Mouse (Mus musculus): Measurements from ENCODE around the gene Aamp. TPM values are rescaled to one million over a fixed set of nuclear protein-coding genes. Genes with fewer than 3 reads are reported as not detected.

The Aamp gene
- total and polyA plus RNA-seq, 2 experiments: 112 to 156 TPM

DNA sequence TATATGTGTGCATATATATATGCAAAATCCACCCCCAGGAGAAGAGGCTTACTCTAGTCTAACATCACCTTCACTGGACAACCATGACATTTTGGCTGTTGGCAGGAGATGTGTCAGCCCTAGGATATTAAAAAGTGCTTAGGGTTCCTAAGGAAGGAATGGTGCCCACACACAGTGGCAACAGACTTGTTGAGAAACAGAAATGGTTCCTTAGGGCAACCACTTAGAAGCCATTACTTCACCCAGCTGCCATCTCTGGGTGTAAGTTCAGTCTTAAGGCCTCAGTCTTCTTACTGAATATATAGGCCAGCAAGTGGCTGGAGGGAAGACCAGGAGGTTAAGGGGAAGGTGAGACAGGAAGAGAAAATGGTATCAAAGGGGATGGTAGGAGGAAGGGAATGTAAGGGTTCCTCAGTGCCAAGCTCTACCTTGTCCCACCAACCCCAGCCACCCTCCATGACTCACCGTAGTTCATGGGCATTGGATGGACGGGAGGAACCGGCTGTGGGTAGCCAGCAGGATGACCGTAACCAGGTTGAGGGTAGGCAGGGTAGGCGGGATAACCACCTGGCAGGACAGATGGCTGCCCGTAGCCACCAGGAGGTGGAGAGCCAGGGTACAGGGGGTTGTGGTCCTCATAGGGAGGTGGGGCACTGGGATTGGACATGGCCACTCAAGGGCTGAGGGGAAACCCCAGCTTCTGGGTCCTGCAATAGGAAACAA, 10.4 kb upstream of the Aamp start:
- Histone ChIP-seq H3K27ac (replicated peaks; ENCODE audit: insufficient read depth, low read depth, low read length) (peak overlapping the region; percentile 79), H3K36me3 (ENCODE audit: control insufficient read depth, insufficient read depth, low read length) (peaks cover 13% of the 10 kb centered on the region; the same call in 1 of the 2 replicates), H3K27me3 (ENCODE audit: control insufficient read depth, insufficient read depth, low read length) (no peaks in the 10 kb centered on the region), H3K4me1 (ENCODE audit: control insufficient read depth, insufficient read depth, low read length) (peaks cover 17% of the 10 kb centered on the region), H3K79me2 (ENCODE audit: control insufficient read depth, insufficient read depth, low read length) (peaks cover 28% of the 10 kb centered on the region; the same call in 1 of the 2 replicates), H3K4me3 (ENCODE audit: insufficient read depth, low read depth, low read length) (no peak overlapping the region), H3K9ac (ENCODE audit: low read depth, low read length) (no peak overlapping the region)
- WGBS: 78% methylated on average over 6 of the region's 6 CpGs
- TF ChIP-seq CTCF (IDR thresholded peaks at IDR 0.05; ENCODE audit: low read depth, low read length) (no peak), POLR2A (IDR thresholded peaks at IDR 0.05; ENCODE audit: extremely low read depth, insufficient read depth, low read length) (no peak)
- DNase-seq (ENCODE audit: extremely low read depth, low read depth, low spot score): no peak

DNA sequence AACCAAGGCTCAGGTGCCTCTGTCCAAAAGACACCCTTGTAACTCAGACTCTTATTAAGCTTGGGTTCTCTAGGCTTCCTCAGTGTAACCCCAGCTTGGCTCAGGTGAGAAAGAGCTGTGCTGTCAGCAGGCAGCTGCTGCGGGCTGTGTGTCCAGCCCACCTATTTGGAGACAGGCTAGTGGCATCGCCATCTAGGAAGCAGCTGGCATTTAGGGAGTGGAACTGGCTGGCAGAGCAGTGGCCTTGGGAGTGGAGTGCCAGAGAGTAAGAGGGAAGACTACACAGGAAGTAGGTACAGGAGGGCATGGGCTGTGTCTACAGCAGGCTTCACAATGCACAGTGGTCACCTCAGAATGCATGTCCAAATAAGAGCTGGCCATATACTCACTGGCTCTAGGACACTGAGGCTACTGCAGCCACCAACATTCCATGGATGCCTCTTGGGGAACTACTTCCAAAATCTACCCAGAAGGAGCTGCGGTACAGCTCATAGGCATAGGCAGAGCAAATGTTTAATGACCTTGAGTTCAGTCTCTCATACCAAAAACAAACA, 9.6 kb upstream of the Aamp start:
- H3K4me1 ChIP-seq (ENCODE audit: control insufficient read depth, insufficient read depth, low read length): peaks cover 17% of the 10 kb centered on the region
- WGBS: 85% methylated on average over 3 of the region's 3 CpGs
- H3K36me3 ChIP-seq (ENCODE audit: control insufficient read depth, insufficient read depth, low read length): peaks cover 13% of the 10 kb centered on the region; the same call in 1 of the 2 replicates
- TF ChIP-seq POLR2A (IDR thresholded peaks at IDR 0.05; ENCODE audit: extremely low read depth, insufficient read depth, low read length) (no peak), CTCF (IDR thresholded peaks at IDR 0.05; ENCODE audit: low read depth, low read length) (no peak)
- H3K4me3 ChIP-seq (ENCODE audit: insufficient read depth, low read depth, low read length): no peak overlapping the region
- no peak overlapping the region for H3K9ac ChIP-seq (ENCODE audit: low read depth, low read length)
- no peak for DNase-seq (ENCODE audit: extremely low read depth, low read depth, low spot score)
- H3K27ac ChIP-seq (replicated peaks; ENCODE audit: insufficient read depth, low read depth, low read length): no peak overlapping the region
- no peaks in the 10 kb centered on the region for H3K27me3 ChIP-seq (ENCODE audit: control insufficient read depth, insufficient read depth, low read length)
- H3K79me2 ChIP-seq (ENCODE audit: control insufficient read depth, insufficient read depth, low read length): peaks cover 23% of the 10 kb centered on the region; the same call in 1 of the 2 replicates

DNA sequence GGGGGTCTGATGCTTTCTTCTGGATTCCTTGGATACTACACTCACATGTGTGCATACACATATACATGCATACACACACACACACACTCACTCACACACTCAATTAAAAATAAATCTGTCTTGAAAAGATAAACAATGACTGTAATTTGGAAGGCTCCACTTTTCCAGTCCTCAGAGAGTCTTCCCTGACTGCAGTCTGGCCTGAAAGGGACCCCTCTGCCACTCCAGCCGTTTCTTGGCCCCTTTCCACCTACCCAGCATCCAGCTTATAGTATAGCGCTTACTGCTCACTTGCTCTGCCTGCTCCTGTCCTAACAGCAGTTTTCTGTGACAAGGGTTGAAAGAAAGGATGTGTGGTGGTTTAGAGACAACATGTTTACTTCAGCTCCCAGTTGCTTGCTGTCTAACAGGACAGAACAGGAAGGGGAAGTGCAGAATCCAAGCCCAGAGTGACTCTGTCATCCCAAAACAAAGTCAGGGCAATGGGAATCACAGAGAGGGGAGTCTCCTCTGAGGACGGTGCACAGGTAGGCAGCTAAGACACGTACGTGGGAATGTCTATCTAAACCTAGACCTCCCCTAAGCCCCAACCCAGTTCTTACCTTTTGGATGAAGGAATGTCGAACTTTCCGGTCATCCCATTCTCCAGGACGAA, 8.9 kb upstream of the Aamp start:
- Histone ChIP-seq H3K36me3 (ENCODE audit: control insufficient read depth, insufficient read depth, low read length) (peaks cover 14% of the 10 kb centered on the region; the same call in 1 of the 2 replicates), H3K27me3 (ENCODE audit: control insufficient read depth, insufficient read depth, low read length) (no peaks in the 10 kb centered on the region), H3K4me1 (ENCODE audit: control insufficient read depth, insufficient read depth, low read length) (peaks cover 16% of the 10 kb centered on the region), H3K27ac (replicated peaks; ENCODE audit: insufficient read depth, low read depth, low read length) (no peak overlapping the region), H3K4me3 (ENCODE audit: insufficient read depth, low read depth, low read length) (no peak overlapping the region), H3K9ac (ENCODE audit: low read depth, low read length) (no peak overlapping the region), H3K79me2 (ENCODE audit: control insufficient read depth, insufficient read depth, low read length) (peaks cover 17% of the 10 kb centered on the region; the same call in 1 of the 2 replicates)
- WGBS: 83% methylated on average over 8 of the region's 8 CpGs
- no peak for DNase-seq (ENCODE audit: extremely low read depth, low read depth, low spot score)
- TF ChIP-seq POLR2A (IDR thresholded peaks at IDR 0.05; ENCODE audit: extremely low read depth, insufficient read depth, low read length): no peak

DNA sequence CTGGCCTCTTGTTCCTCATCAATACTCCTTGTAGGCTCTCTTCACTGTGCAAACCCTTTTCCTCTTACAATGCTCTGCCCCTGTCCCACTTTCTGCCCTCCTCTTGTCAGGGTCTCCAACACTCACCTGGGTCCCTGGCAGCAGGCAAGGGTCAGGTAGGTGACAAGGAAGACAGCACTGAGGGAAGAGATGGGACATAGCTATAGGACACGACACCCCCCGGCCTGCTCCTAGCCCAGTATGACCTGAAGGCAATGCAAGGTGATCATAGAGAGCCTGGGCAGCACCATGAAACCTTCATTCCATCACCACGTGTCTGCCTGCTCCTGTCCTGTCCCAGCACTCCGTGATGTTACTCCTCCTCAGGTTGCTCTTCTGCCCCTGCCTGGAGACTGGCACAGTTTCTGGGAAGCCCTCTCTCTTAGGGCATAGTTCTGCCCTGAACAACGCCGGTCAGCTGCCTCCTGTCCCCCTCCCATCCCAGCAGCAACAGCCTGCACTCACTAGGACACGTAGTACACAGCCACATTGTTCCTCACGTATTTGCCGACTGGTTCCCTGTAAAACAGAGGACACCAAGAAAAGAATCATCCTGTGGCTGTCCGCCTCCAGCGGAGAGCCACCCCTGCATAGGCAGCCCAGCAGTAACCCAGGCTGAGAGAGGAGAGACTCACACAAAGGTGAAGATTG, 7.9 kb upstream of the Aamp start:
- Histone ChIP-seq H3K9ac (ENCODE audit: low read depth, low read length) (no peak overlapping the region), H3K4me1 (ENCODE audit: control insufficient read depth, insufficient read depth, low read length) (peaks cover 13% of the 10 kb centered on the region), H3K27me3 (ENCODE audit: control insufficient read depth, insufficient read depth, low read length) (no peaks in the 10 kb centered on the region), H3K27ac (replicated peaks; ENCODE audit: insufficient read depth, low read depth, low read length) (no peak overlapping the region), H3K4me3 (ENCODE audit: insufficient read depth, low read depth, low read length) (no peak overlapping the region), H3K79me2 (ENCODE audit: control insufficient read depth, insufficient read depth, low read length) (peaks cover 9% of the 10 kb centered on the region; the same call in 1 of the 2 replicates), H3K36me3 (ENCODE audit: control insufficient read depth, insufficient read depth, low read length) (peaks cover 14% of the 10 kb centered on the region; the same call in 1 of the 2 replicates)
- 93% methylated on average over 11 of the region's 11 CpGs for WGBS
- DNase-seq (ENCODE audit: extremely low read depth, low read depth, low spot score): no peak
- TF ChIP-seq POLR2A (IDR thresholded peaks at IDR 0.05; ENCODE audit: extremely low read depth, insufficient read depth, low read length): no peak
- TF ChIP-seq CTCF (IDR thresholded peaks at IDR 0.05; ENCODE audit: low read depth, low read length): no peak

DNA sequence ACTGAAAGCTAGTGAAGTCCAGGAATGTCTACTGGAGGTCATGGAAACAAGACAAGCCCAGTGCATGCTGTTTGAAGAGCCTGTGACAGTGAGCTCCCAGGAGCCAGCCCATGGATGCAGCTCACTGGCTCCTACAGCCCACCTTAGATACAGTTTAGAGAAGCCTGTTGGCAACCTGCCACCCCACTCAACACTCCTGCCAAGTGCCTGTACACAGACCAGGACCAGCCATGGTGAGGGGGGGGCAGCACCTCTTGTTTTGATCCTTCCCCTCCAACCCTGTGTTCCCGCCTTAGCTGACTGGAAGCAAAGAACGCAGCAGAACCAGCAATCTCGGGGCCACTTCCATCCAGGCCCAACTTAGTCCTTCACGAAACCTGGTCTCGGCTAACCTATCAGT, 5.6 kb upstream of the Aamp start:
- no peak for DNase-seq (ENCODE audit: extremely low read depth, low read depth, low spot score)
- 80% methylated on average over 5 of the region's 5 CpGs for WGBS
- no peak overlapping the region for H3K4me3 ChIP-seq (ENCODE audit: insufficient read depth, low read depth, low read length)
- no peaks in the 10 kb centered on the region for H3K27me3 ChIP-seq (ENCODE audit: control insufficient read depth, insufficient read depth, low read length)
- no peak overlapping the region; the same call in 1 of the 2 replicates for H3K27ac ChIP-seq (replicated peaks; ENCODE audit: insufficient read depth, low read depth, low read length)
- H3K79me2 ChIP-seq (ENCODE audit: control insufficient read depth, insufficient read depth, low read length): peaks cover 3% of the 10 kb centered on the region; the same call in 1 of the 2 replicates
- H3K4me1 ChIP-seq (ENCODE audit: control insufficient read depth, insufficient read depth, low read length): peaks cover 6% of the 10 kb centered on the region
- H3K9ac ChIP-seq (ENCODE audit: low read depth, low read length): no peak overlapping the region
- H3K36me3 ChIP-seq (ENCODE audit: control insufficient read depth, insufficient read depth, low read length): peaks cover 14% of the 10 kb centered on the region; the same call in 1 of the 2 replicates
- TF ChIP-seq CTCF (IDR thresholded peaks at IDR 0.05; ENCODE audit: low read depth, low read length) (no peak), POLR2A (IDR thresholded peaks at IDR 0.05; ENCODE audit: extremely low read depth, insufficient read depth, low read length) (no peak)
